Mouse (Mus musculus) myocyte (in vitro differentiated cells): ENCODE measurements at regions not wholly inside any gene's neighbourhood (a gene's known extent, or its start where the extent isn't known, plus 50 kb on each side); places are given as distances from the start of the nearest gene placed in this dataset.

ENCODE experiments used
- CEBPB ChIP-seq: IDR thresholded peaks from 2 replicates; pipeline ENCODE4 v1.6.1; 2011; ENCODE audit warnings: mild to moderate bottlenecking, moderate library complexity; ENCODE audit not compliant: poor library complexity, insufficient read depth, severe bottlenecking
- E2F4 ChIP-seq: IDR thresholded peaks from one replicate; pipeline ENCODE4 v1.6.1; 2011; ENCODE audit warnings: mild to moderate bottlenecking, control low read depth, moderate library complexity; ENCODE audit not compliant: insufficient read depth
- MAX ChIP-seq: IDR thresholded peaks from one replicate; pipeline ENCODE4 v1.6.1; 2011; ENCODE audit warnings: low read depth, mild to moderate bottlenecking, control low read depth
- MYOD1 ChIP-seq, 3 experiments: IDR thresholded peaks; one replicate each; pipeline ENCODE4 v1.6.1; 2011; ENCODE audit warnings: control low read depth in 2 of 3, low read depth in 2 of 3, mild to moderate bottlenecking in 2 of 3, moderate library complexity in 1 of 3; ENCODE audit not compliant: insufficient read length in 2 of 3, control insufficient read depth in 1 of 3
- POLR2A ChIP-seq: IDR thresholded peaks from one replicate; pipeline ENCODE4 v1.6.1; 2011; ENCODE audit warnings: low read depth, mild to moderate bottlenecking, control low read depth, moderate library complexity; ENCODE audit not compliant: insufficient read length
- POLR2AphosphoS2 ChIP-seq: IDR thresholded peaks from one replicate; pipeline ENCODE4 v1.6.1; 2011; ENCODE audit warnings: low read depth, control low read depth; ENCODE audit not compliant: insufficient read length
- REST ChIP-seq: IDR thresholded peaks from one replicate; pipeline ENCODE4 v1.6.1; 2011; ENCODE audit warnings: mild to moderate bottlenecking, control low read depth, moderate library complexity; ENCODE audit not compliant: insufficient read depth, insufficient read length
- SRF ChIP-seq: IDR thresholded peaks from one replicate; pipeline ENCODE4 v1.6.1; 2011; ENCODE audit warnings: low read depth; ENCODE audit not compliant: control insufficient read depth, insufficient read length
- TCF12 ChIP-seq: IDR thresholded peaks from one replicate; pipeline ENCODE4 v1.6.1; 2011; ENCODE audit warnings: mild to moderate bottlenecking, control low read depth; ENCODE audit not compliant: poor library complexity, insufficient read depth, severe bottlenecking
- USF1 ChIP-seq: IDR thresholded peaks from one replicate; pipeline ENCODE4 v1.6.1; 2011; ENCODE audit warnings: low read depth, mild to moderate bottlenecking, control low read depth, moderate library complexity

GRCm38 (mm10) chr10:111582321-111583123 lies 76.4 kb downstream of the Phlda1 start:
- TF ChIP-seq POLR2AphosphoS2 (no peak), MAX (no peak), POLR2A (no peak), USF1 (no peak), CEBPB (no peak), E2F4 (no peak), MYOD1 (IDR thresholded peaks at IDR 0.05; ENCODE audit: control insufficient read depth in 1 of 3, insufficient read length in 2 of 3, low read depth in 2 of 3) (no peak), TCF12 (no peak), SRF (no peak), REST (no peak)
